Mouse (Mus musculus) CH12.LX (cell line): ENCODE measurements around the gene Olfr108.

ENCODE experiments used
- CHD1 ChIP-seq: IDR thresholded peaks from 2 replicates; pipeline ENCODE4 v1.6.1; 2012; ENCODE audit warnings: low read depth, low read length, improper control_type of control experiment, inconsistent platforms
- E2F4 ChIP-seq: IDR thresholded peaks from 2 replicates; pipeline ENCODE4 v1.6.1; 2011; ENCODE audit warnings: low read depth, low read length, improper control_type of control experiment; ENCODE audit not compliant: insufficient replicate concordance
- ELF1 ChIP-seq: IDR thresholded peaks from 2 replicates; pipeline ENCODE4 v1.6.1; 2014; ENCODE audit warnings: low read depth, mild to moderate bottlenecking, inconsistent platforms, low read length, improper control_type of control experiment
- EP300 ChIP-seq: IDR thresholded peaks from 2 replicates; pipeline ENCODE4 v1.6.1; 2011; ENCODE audit warnings: low read length, improper control_type of control experiment
- KAT2A ChIP-seq: IDR thresholded peaks from 2 replicates; pipeline ENCODE4 v1.6.1; 2012; ENCODE audit warnings: low read length, improper control_type of control experiment, inconsistent platforms; ENCODE audit not compliant: insufficient replicate concordance
- MAFK ChIP-seq: IDR thresholded peaks from 2 replicates; pipeline ENCODE4 v1.6.1; 2011; ENCODE audit warnings: low read length, improper control_type of control experiment; ENCODE audit not compliant: insufficient replicate concordance
- POLR2A ChIP-seq: IDR thresholded peaks from 2 replicates; pipeline ENCODE4 v1.6.1; 2011; ENCODE audit warnings: low read depth, mild to moderate bottlenecking, improper control_type of control experiment, low read length
- SMC3 ChIP-seq: IDR thresholded peaks from 2 replicates; pipeline ENCODE4 v1.6.1; 2011; ENCODE audit warnings: low read depth, low read length, improper control_type of control experiment
- USF1 ChIP-seq: IDR thresholded peaks from 2 replicates; pipeline ENCODE4 v1.6.1; 2014; ENCODE audit warnings: low read depth, mild to moderate bottlenecking, inconsistent platforms, low read length, improper control_type of control experiment
- USF2 ChIP-seq: conservative IDR thresholded peaks from 2 replicates; pipeline ENCODE4 v1.6.1; 2011; ENCODE audit warnings: low read depth, low read length, improper control_type of control experiment

DNA sequence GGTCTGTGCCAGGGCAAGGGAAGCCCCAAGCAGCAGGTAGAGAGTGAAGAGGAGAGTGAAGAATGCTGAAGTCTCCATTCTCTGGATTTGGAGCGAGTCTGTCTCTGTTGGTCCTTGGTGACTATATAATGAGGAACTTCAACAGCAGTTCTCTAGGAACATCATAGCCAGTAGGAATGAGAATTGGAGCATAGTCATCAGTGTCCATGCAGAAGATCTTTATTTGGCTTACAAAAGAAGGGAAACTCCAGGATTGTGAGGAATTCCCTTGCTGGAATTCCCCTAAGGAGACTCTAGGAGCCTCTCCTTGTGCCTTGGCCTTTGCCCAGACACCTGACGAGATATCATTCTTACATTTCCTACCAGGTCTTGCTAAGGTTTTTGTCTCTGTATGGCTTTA, 38.2 kb downstream of the Olfr108 start, which contains the start of gene H2-M2:
- TF ChIP-seq USF1 (no peak), POLR2A (no peak), KAT2A (no peak), SMC3 (no peak), USF2 (no peak), MAFK (no peak), EP300 (no peak), E2F4 (no peak), CHD1 (no peak), ELF1 (no peak)
